ENCODE assay signal across 14 mouse cellular contexts in the genomic region with DNA sequence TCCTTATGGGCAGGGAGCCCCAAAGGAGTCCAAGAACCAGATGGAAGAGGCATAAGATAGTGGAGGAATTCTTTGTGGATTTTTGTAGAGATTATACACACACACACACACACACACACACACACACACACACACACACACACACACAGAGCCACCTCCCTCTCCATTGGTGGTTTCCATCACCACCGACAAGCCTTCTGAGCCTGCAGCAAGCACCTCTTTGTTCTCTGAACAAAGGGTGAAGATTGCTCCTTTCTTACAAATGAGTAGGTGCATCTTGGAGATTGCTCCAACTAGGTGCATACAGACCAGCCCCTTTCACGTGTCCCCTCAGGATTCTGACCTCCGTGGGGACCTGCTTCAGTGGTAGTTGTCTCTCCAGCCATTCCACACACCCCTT.
"Had no signal": no experiment of that assay in that cellular context is flagged by ENCODE, and none has a peak within 500 bp of the region (broad histone marks: within the 10 kb centered on the region; RNA-seq: fewer than 3 reads in every experiment).

No protein-coding gene starts in this region.

- H3K4me2 ChIP-seq: liver, embryonic 11.5 days; liver, embryonic 15.5 days; neural tube, embryonic 12.5 days had no signal

- DNase-seq: kidney, adult 8-10 months; kidney, postnatal 25 days; lung, adult 2 months; lung, postnatal 36 days; right cerebral cortex, postnatal 4 days; spleen, adult 18-20 months; thymus, adult 18-20 months; thymus, postnatal 14 days had no signal

- H3K9ac ChIP-seq: liver, embryonic 15.5 days; neural tube, embryonic 12.5 days had no signal

- H3K27me3 ChIP-seq: liver, embryonic 15.5 days had no signal

- H3K9me3 ChIP-seq: limb, embryonic 10.5 days; liver, embryonic 15.5 days; neural tube, embryonic 12.5 days had no signal

- H3K27ac ChIP-seq: left cerebral cortex, adult 2 months; limb, embryonic 10.5 days; liver, embryonic 15.5 days; neural tube, embryonic 12.5 days had no signal

- ATAC-seq: lung, postnatal 0 days had no signal

- H3K36me3 ChIP-seq: limb, embryonic 10.5 days; liver, embryonic 15.5 days; neural tube, embryonic 12.5 days had no signal

- H3K4me3 ChIP-seq: left cerebral cortex, adult 2 months; limb, embryonic 10.5 days; liver, embryonic 15.5 days; neural tube, embryonic 12.5 days had no signal

- H3K4me1 ChIP-seq: limb, embryonic 10.5 days; neural tube, embryonic 12.5 days had no signal
